Mouse (Mus musculus) hindbrain, embryonic 16.5 days (tissue): Measurements from ENCODE around the gene Gm7876. TPM values are rescaled to one million over a fixed set of nuclear protein-coding genes. Genes with fewer than 3 reads are reported as not detected.
"Not testable (repeated sequence)": the region's sequence is repeated elsewhere in the genome, so short reads cannot be mapped to it uniquely, and the experiment has no call there.

ENCODE experiments used
- ATAC-seq: fragments of 200-750 bp; cut with Nextera tagmentation; 2 replicates; pipeline ENCODE4 v1.8.0; 2017; ENCODE audit warnings: moderate TSS enrichment, moderate library complexity
- H3K27ac ChIP-seq: fragments of 300-500 bp; sonication (generic); 2 replicates; pipeline ENCODE4 v1.5.1; 2014; ENCODE audit warnings: low read depth, mild to moderate bottlenecking, control low read depth, low read length, moderate library complexity
- H3K27me3 ChIP-seq: fragments of 300-500 bp; sonication (generic); replicated peaks from 2 replicates; pipeline ENCODE4 v1.6.1; 2014; ENCODE audit warnings: low read length; ENCODE audit not compliant: control insufficient read depth, insufficient read depth
- H3K36me3 ChIP-seq: fragments of 300-500 bp; sonication (generic); 2 replicates; pipeline ENCODE4 v1.6.1; 2014; ENCODE audit warnings: mild to moderate bottlenecking, low read length, moderate library complexity, mixed read lengths; ENCODE audit not compliant: control insufficient read depth, insufficient read depth
- H3K4me1 ChIP-seq: fragments of 300-500 bp; sonication (generic); 2 replicates; pipeline ENCODE4 v1.6.1; 2014; ENCODE audit warnings: low read depth, low read length; ENCODE audit not compliant: control insufficient read depth, insufficient read depth
- H3K4me2 ChIP-seq: fragments of 300-500 bp; sonication (generic); 2 replicates; pipeline ENCODE4 v1.6.1; 2014; ENCODE audit warnings: mild to moderate bottlenecking, low read length, control low read depth, moderate library complexity
- H3K4me3 ChIP-seq: fragments of 300-500 bp; sonication (generic); 2 replicates; pipeline ENCODE4 v1.5.1; 2014; ENCODE audit warnings: mild to moderate bottlenecking, low read length, control low read depth, moderate library complexity
- H3K9ac ChIP-seq: fragments of 300-500 bp; sonication (generic); 2 replicates; pipeline ENCODE4 v1.6.1; 2014; ENCODE audit warnings: low read depth, mild to moderate bottlenecking, control low read depth, low read length, moderate library complexity
- H3K9me3 ChIP-seq: fragments of 300-500 bp; sonication (generic); 2 replicates; pipeline ENCODE4 v1.6.1; 2014; ENCODE audit warnings: mild to moderate bottlenecking, low read length, moderate library complexity; ENCODE audit not compliant: control insufficient read depth
- WGBS: fragments of 180-500 bp; shearing (Covaris S2); extraction: QIAGEN DNeasy Blood & Tissue Kit; methylation state at CpG from one replicate; pipeline ENCODE4 v1.1.7; 2014; 5-methylcytosine and 5-hydroxymethylcytosine counted together
- polyA plus RNA-seq: library from polyadenylated mRNA; unstranded; fragments of >200 nt; fragmentation: Nextera tagmentation; extraction: Ambion mirVana; gene quantifications from 2 replicates; pipeline ENCODE4 v1.2.1, GENCODE M21; 2015

The Gm7876 gene
- polyA plus RNA-seq, result not detected in 2 replicates

DNA sequence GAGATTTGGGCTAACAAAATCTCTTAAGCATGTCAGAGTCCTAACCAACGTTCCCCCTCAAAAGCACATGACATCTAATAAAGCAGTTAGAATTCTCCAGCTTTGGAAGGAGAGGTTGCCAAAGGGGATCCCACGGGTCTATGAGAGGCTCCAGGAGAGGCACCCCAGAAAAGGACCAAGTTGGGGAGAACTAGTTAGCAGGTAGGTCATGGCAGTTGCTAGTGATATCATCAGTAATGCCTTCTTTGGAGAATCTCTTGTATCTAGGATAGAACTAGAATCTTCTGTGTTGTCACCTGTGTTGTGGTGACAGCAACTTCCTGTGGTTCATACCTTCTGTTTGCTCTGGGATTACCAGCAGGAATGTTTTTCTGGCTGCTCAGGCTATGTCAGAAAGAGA is at the start of gene Gm7876:
Gm7876 (plus strand) TSS at position 301 of the 400 bp plus-strand sequence.
- not testable (repeated sequence) for H3K4me2 ChIP-seq, H3K4me3 ChIP-seq, H3K4me1 ChIP-seq, H3K9ac ChIP-seq, H3K9me3 ChIP-seq, H3K36me3 ChIP-seq, H3K27me3 ChIP-seq, ATAC-seq, H3K27ac ChIP-seq
- WGBS, result 91% methylated on average over 1 of the region's 2 CpGs

DNA sequence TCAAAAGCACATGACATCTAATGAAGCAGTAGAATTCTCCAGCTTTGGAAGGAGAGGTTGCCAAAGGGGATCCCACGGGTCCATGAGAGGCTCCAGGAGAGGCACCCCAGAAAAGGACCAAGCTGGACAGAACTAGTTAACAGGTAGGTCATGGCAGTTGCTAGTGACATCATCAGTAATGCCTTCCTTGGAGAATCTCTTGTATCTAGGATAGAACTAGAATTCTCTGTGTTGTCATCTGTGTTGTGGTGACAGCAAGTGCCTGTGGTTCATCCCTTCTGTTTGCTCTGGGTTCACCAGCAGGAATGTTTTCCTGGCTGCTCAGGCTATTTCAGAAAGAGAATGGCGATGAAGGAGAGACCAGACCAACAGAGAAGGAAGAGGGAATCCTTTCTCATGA is 45.1 kb upstream of the Gm7876 start, which contains the start of gene Gm3239:
Gm3239 (plus strand) TSS at position 301 of the 400 bp plus-strand sequence.
- H3K9ac ChIP-seq, ATAC-seq, H3K27me3 ChIP-seq, H3K9me3 ChIP-seq, H3K27ac ChIP-seq, H3K4me1 ChIP-seq, H3K4me3 ChIP-seq, H3K36me3 ChIP-seq, H3K4me2 ChIP-seq: not testable (repeated sequence)
- WGBS, result no CpG with 5 or more reads among the region's 2 CpGs

DNA sequence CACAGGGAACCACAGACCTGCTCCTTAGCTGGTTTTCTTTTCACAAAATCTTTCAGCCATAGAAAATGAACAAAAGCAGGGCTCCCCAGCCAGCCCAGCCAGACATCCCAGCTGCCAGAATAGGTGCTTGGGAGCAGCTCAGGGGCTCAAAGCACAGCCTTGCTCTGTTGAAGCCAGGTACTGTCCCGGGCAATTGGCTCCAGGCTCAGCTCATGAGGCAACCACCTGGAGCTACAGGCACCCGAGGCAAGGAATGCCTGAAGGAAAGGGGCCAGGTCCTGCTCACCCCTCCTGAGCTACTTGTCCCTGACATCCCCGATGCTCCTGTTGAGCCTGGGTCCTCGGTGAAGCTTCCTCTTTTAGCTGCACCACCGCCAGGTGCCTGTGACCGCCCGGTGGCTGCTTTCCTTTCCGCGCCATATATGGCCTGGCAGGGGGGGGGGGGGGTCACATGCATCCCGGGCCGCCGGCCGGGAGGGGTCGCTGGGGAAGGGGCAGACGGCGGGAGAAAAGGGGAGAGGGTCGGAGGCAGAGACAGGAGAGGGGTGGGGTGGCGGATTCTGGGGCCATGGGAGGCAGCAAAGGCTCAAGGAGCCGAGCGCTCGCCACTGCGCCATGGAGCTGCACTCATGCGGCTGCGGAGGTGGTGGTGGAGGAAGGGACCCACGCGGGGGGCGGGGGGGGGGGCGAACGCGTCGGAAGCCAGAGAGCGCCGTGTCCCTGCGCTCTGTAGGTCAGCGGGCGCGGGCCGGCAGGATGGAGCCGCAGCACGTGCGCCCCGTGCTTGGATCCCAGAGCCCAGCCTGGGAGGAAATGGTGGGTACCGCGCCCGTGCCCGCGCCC is 17.2 kb downstream of the Gm7876 start, which contains the start of gene Gm3252:
Gm3252 (plus strand) TSS at position 738 of the 843 bp plus-strand sequence.
- not testable (repeated sequence) for H3K36me3 ChIP-seq, H3K27ac ChIP-seq, ATAC-seq, H3K27me3 ChIP-seq, H3K9me3 ChIP-seq, H3K4me1 ChIP-seq
- Histone ChIP-seq H3K9ac (peak within 1 kb of the TSS; percentile 45), H3K4me3 (peak within 1 kb of the TSS; percentile 34), H3K4me2 (peak within 1 kb of the TSS; percentile 48)
- WGBS, result 1% methylated on average over 11 of the region's 47 CpGs

Other genes starting within 250 kb of the Gm7876 start
- gene Gm3182, start 227.5 kb upstream of the Gm7876 start, polyA plus RNA-seq, result not detected in 2 replicates
- not detected in 2 replicates for gene Gm3047, start 153.8 kb upstream of the Gm7876 start, polyA plus RNA-seq
- gene Gm8159, start 76.9 kb upstream of the Gm7876 start, polyA plus RNA-seq, result not detected in 2 replicates
- gene Gm3239, start 45.0 kb upstream of the Gm7876 start, polyA plus RNA-seq, result 1.6 and 2.0 TPM in 2 replicates
- 3.0 and 3.8 TPM in 2 replicates for gene Gm3252, start 17.5 kb downstream of the Gm7876 start, polyA plus RNA-seq
- gene Gm9602, start 67.1 kb downstream of the Gm7876 start, polyA plus RNA-seq, result not detected in 2 replicates
- gene Gm3269, start 128.9 kb downstream of the Gm7876 start, polyA plus RNA-seq, result not detected in 2 replicates
- 3.1 and 3.6 TPM in 2 replicates for gene Gm3264, start 146.3 kb downstream of the Gm7876 start, polyA plus RNA-seq
- not detected in 2 replicates for gene Gm3278, start 183.2 kb downstream of the Gm7876 start, polyA plus RNA-seq